Mouse (Mus musculus) NIH3T3 (cell line): ENCODE results near the gene Cct7.
A peak's percentile ranks its signal among the peaks of the same experiment; 100 is the strongest.

Experiments
- DNase-seq: peaks from one replicate; pipeline ENCODE4 v3.0.0-alpha.2; 2012; ENCODE audit warnings: low read depth

The Cct7 gene

GRCm38 (mm10) chr6:85452411-85452665 is 1.0 kb downstream of the Cct7 start:
- DNase-seq = no peak

GRCm38 (mm10) chr6:85452816-85453215 is 1.5 kb downstream of the Cct7 start:
- DNase-seq = peak; percentile 68

DNA sequence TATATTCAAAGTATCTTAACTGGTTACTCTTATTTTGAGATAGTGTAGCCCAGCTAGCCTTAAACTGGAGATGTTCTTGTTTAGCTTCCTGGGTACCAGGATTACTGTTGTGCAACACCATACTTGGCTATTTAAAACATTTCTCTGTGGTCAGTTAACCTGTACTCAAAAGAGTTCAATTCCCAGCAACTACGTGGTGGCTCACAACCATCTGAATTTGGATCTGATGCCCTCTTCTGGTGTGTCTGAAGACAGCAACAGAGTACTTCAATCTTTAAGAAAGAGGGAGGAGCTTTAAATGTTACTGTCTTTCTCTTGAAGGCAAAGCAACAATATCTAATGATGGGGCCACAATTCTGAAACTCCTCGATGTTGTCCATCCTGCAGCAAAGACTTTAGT is 8.3 kb downstream of the Cct7 start:
- DNase-seq = peak; percentile 36

DNA sequence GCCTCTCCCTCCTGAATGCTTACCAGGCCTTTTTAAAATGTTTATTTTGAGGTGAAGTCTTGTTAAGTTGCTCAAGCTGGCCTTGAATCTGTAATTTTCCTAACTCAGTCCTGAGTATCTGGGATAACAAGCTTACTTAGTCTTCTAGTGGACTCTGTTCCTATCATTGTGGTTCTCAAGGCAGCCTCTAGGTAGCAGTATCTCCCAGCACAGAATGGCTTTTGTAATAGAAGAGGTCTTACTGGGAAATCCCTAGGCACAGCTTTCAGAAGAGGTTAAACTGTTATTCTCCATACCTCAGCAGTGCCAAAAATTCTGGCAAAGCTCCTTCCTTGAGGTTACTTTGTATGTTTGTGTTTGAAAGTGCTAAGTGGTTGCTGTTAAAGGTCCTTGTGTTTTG is 14.1 kb downstream of the Cct7 start:
- peak; percentile 72 for DNase-seq

DNA sequence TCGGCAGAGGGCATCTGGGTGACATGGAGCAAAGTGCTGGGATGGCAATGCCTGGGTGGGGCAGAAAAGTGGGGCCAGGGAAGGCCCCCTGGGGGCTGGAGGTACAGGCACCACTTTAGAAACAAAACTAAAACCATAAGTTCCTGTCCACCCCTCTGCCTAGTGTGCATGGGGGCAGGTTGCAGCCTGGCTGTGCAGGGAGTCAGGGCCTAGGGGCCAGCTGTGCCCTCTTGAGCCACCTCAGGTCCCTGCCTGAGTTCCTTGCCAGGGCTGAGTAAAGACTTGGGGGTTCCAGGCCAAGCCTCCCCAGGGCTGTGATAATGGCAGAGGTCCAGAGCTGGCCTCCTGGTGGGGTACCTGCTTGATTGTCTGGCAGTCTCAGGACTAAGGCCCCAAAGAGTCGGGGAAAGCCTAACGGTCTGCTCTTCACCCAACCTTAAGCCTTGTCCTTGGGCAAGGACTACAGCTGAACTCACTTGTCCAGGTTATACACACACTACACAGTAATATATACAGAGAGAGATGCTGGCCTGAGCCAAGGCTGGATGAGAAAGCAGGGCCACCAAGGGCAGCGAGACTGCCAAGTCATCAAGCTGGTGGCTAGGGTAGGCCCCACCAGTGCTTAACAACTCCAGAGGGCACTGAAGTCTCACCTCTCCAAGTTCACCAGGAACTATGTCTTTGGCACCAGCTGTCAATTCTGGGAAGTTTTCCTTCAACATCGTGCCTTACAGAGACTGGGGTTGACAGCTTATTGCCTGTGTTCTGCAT is 18.5 kb downstream of the Cct7 start:
- DNase-seq = no peak

GRCm38 (mm10) chr6:85471962-85472361 is 20.6 kb downstream of the Cct7 start:
- no peak for DNase-seq

- DNase-seq = no peak
These were observed 21.2 kb downstream of the Cct7 start for GRCm38 (mm10) chr6:85472542-85472941.

DNA sequence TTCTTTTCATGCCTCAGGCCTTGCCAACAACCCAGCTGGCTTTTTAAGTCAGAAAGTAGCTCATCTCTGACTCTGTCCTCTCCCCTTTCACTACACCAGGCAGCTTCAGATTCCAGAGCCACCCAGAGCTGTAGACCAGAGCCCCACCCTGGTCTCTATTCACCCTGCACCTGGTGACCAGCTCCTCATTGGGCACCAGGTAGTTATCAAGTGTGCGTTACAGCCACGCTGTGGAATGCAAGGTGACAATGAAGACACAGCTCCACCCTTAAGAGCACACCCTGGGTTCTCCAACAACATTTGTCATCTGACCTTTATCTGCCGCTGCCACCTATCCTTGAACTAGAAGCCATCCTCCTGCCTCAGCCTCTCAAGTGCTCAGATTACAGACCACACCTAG is 24.3 kb downstream of the Cct7 start:
- DNase-seq = no peak

GRCm38 (mm10) chr6:85477366-85477917 is 26.1 kb downstream of the Cct7 start:
- peak; percentile 43 for DNase-seq

- DNase-seq = no peak
These were observed 27.1 kb downstream of the Cct7 start for GRCm38 (mm10) chr6:85478416-85478815.

GRCm38 (mm10) chr6:85479979-85480378 is 28.7 kb downstream of the Cct7 start:
- DNase-seq = no peak

DNA sequence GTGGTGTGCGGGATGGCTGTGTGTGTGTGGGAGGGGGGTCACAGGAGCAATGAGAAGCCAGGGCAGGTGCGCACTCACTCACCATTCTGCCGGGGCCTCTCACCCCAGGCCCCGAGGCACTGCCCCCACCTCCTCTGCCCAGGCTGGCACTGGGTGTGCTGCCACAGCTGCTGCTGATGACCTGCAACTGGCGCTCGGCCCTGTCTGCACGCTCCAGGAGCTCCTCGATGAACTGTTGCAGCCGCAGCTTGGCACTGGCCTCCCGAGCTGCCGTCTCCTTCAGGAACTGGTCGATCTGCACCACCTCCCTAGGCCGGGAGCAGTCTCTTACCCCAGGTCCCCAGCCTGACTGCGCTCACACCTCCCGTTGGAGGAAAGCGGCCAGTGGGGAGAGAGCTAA is 29.4 kb downstream of the Cct7 start:
- no peak for DNase-seq

GRCm38 (mm10) chr6:85483843-85484721 is 32.8 kb downstream of the Cct7 start:
- no peak for DNase-seq

- peak; percentile 55 for DNase-seq
These were observed 34.4 kb downstream of the Cct7 start for GRCm38 (mm10) chr6:85485738-85486137.

DNA sequence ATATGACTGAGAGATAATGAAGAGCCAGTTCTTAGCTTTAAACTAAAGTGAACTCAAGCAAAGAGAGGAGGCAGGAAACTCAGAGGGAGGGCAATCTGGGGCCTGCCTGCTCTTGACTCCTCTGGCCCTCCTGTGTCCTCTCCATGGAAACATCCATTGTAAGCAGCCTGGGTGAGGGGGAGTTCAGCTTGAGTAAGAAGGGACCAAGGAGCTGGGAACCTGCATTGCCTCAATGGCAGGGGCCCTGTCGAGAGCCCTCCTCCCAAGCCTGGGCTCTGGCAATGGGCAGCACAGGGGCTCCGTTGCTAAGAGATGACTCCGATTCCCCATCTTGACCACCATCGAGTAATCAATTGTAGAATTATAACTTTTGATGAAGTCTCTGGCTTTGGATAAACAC is 37.2 kb downstream of the Cct7 start:
- no peak for DNase-seq

DNA sequence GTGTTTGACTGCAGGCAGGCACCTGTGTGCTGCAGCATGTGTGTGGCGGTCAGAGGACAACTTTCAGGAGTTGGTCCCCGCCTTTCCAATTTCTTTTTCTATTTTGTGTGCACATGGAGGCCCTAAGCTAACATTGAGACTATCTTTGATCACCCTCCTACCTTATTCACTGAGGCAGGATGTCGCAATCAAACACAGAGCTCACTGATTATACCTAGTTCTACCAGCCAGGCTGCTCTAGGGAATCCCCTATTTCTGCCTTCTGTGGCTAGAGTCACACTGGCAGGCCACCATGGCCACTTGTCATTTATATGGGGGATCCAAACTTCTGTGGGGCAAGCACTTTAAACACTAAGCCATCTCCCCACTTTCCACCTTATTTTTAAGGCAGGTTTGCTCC is 38.4 kb downstream of the Cct7 start:
- DNase-seq = no peak

- peak; percentile 61 for DNase-seq
These were observed 38.9 kb downstream of the Cct7 start for GRCm38 (mm10) chr6:85490252-85490651.

DNA sequence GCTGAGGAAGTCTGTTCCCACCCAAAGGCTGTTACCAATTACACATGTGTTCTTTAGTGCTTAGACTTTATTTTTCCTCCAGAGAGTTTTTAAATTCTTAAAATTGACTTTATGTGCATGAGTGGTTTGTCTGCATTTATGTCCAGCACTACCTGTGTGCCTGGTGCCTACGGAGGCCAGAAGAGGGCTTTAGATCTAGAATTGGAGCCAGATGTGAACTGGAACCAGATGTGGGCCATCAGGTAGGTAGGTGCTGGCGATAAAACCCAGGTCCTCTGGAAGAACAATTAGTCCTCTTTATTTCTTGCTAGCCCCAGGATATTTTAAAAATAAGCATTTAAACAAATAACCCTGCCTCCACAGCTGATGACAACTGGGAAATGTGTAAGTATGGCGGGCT is 40.3 kb downstream of the Cct7 start:
- no peak for DNase-seq

DNA sequence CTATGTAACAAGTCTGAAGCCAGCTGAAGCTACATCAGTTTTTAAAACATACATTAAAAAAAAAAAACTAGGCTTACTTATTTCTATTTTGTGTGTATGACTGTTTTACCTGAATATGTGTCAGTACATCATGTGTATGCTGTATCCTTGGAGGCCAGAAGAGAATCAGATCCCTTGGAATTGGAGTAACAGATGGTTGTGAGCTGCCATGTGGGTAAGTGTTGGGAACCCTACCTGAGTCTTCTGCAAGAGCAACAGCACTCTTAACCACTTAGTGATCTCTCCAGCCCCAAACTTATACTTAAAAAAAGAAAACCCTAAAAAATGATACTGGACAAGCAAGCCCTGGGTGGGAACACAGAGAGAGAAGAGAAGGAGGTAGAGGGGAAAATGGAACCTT is 45.7 kb downstream of the Cct7 start:
- no peak for DNase-seq

DNA sequence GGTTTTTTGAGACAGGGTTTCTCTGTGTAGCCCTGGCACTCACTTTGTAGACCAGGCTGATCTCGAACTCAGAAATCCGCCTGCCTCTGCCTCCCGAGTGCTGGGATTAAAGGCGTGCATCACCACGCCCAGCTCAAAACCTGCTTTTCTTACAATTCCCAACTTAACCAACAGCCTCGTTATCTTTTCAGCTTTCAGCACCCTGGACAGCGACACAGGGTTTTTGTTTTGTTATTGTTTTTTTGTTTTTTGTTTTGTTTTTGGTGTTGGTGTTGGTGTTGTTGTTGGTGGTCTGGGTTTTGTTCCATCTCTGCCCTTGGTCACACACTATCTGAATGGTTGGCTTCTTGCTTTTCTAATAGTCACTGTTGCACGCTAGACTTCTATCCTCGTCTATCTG is 46.8 kb downstream of the Cct7 start:
- DNase-seq = peak; percentile 69

DNA sequence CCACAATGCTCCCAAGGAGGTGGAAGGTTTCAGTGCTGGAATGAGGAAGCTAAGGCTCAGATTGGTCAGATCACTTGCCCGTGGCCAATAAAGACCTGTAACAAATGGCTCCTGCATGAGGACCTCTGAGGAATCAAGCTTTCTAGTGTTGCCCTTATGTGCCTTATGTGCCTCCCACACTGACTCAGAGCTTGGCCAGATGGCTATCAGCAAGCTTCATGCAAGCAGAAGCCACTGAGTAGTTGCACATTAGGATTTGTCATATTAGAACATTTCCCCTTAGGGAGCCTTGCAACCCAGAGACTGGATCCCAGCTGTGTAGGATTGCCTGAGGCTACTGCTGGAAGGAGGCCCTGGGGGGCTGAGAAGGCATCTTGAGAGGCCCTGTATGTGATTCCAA is 49.1 kb downstream of the Cct7 start:
- peak; percentile 40 for DNase-seq

DNA sequence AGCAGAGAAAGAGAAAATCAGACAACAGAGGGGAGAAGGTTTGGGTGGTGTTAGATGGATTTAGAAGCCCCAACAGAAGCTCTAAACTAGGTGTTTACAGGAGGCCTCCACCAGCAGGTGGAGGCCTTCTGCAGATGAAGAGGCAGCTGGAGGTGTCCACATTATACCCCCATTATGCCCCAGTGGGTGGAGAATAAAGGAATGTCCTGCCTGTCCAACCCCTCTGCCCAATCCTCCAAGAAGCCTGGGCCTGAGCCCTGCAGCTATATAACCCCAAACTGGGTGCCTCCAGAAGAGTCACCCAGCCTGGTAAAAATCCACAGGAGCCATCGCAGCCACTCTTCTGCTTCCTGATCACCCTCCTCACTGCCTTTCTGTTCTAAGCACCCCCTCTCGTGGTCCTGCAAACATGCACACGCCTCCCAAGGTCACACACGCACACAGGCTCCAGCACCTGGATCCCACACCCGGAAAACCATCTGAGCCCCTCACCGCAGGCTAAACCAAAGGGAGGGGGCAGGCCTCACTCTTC is 50.3 kb downstream of the Cct7 start:
- DNase-seq = peak; percentile 16
